Mouse (Mus musculus) naive thymus-derived CD4-positive, alpha-beta T cell, adult 2 months (primary cell): ENCODE results near the gene Vmn1r236.

Experiments
- DNase-seq: peaks from one replicate; pipeline ENCODE4 v3.0.0-alpha.2; 2011; ENCODE audit warnings: low read depth

Gene Vmn1r236

GRCm38 (mm10) chr17:21282642-21283041, at the start of gene Vmn1r236:
TSS of gene Vmn1r236 (plus strand) at chr17:21282942.
- DNase-seq, result no peak

GRCm38 (mm10) chr17:21256111-21256510, 26.6 kb upstream of the Vmn1r236 start, which contains the start of gene Vmn1r235:
TSS of gene Vmn1r235 (plus strand) at chr17:21256411.
- DNase-seq, result no peak

- peak; percentile 89 for DNase-seq
Observed at GRCm38 (mm10) chr17:21272103-21272502, 10.6 kb upstream of the Vmn1r236 start.

DNA sequence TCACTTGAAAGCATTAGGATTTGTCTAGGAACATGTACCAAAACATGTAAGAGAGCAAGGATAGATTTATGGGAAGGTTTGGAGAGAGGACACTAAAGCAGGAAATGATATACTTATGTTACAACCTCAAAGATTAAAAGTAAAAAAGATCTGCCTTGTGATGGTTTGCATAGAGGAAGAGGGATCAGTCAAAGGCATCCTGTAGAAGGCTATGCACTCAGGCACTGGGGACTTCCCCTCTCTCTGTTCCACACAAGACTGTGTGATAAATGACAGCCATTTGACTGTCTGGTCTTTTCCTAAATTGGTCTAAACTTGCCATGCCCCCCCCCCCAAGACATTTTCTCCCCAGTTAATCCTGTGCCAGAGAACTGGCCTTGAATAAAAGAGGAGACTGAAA, 1.7 kb downstream of the Vmn1r236 start:
- DNase-seq, result peak; percentile 17

DNA sequence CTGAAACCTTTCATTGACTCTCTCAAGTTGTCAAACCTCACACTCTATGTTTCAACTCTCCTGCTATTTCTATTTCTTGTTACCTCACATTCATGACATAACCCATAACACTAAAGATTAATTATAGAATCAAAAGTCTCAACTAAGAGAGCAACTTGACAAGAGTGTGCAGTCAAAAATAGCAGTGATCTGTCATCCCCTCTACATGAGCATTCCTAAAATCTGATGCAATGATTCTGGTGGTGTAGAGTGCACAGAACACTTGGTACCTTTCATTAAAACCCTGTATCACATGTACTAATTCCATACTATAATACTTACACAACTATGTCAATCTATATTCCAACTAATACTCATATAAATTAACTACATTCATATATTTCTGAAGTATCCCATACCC, 7.0 kb downstream of the Vmn1r236 start:
- DNase-seq, result no peak

DNA sequence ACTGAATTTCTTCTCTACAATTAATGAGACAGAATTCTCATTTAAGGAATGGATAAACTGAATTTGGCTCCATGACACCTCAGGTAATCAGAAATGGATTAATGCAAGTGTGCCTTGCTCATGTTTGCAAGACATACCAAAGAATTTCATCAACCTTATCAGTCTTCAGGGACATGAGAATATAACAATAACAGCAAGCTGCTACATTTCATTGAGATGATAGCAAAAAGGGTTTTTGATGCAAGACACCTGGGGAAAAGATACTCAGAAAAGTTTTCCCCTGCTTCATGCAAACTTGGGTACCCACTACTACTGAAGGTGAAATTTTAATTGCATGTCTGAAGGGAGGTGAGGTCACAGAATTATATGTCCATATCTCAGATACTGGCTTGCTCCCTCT, 28.8 kb downstream of the Vmn1r236 start, which contains the start of gene Vmn1r237:
Vmn1r237 (plus strand) TSS at position 301 of the 400 bp plus-strand sequence.
- DNase-seq, result no peak
